Comparison of ENCODE assay signal across 11 mouse cellular contexts in the genomic region with DNA sequence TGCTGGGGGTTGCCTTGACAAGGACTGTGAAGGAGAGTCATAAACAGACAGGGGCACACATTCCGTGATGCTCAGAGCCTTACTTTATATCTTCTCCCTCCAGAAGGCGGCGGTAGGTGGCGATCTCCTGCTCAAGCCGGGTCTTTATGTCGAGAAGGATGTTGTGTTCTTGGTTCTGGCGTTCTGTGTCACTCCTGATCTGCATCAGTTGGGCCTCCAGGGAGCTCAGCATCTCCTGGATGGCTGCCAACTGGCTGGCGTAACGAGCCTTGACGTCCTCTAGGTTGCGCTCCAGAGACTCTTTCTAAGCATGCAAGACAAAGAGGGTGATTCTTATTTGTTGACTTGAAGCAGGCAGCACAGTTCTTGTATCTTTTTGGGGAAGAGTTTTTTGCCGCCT. TPM values are rescaled to one million over a fixed set of nuclear protein-coding genes. Genes with fewer than 3 reads are reported as not detected.
DNase-seq lines count a peak whose midpoint lies in the region; ATAC-seq and TF ChIP-seq lines count a peak whose summit lies in the region.
"Had no signal": no experiment of that assay in that cellular context is flagged by ENCODE, and none has a peak within 500 bp of the region (broad histone marks: within the 10 kb centered on the region; RNA-seq: fewer than 3 reads in every experiment).

No protein-coding gene starts in this region.

- no peak overlapping the region for H3K9ac ChIP-seq in kidney, embryonic 14.5 days (ENCODE audit: low read depth, low read length)
- H3K9ac ChIP-seq in hindbrain, postnatal 0 days (replicated peaks; ENCODE audit: low read length) = no peak overlapping the region
- H3K9ac ChIP-seq in midbrain, embryonic 11.5 days (ENCODE audit: low read length) = no peak overlapping the region
- H3K9ac ChIP-seq: neural tube, embryonic 12.5 days had no signal

- no peak overlapping the region for H3K4me2 ChIP-seq in kidney, embryonic 14.5 days (replicated peaks; ENCODE audit: low read depth, low read length)
- H3K4me2 ChIP-seq in hindbrain, postnatal 0 days (ENCODE audit: low read depth, low read length) = no peak overlapping the region
- H3K4me2 ChIP-seq in midbrain, embryonic 11.5 days = no peak overlapping the region
- H3K4me2 ChIP-seq: neural tube, embryonic 12.5 days had no signal

- TF ChIP-seq CTCF in E14TG2a.4 (conservative IDR thresholded peaks at IDR 0.05; ENCODE audit: low read length) = peak; percentile 18
- TF ChIP-seq CTCF in hindbrain, postnatal 0 days (IDR thresholded peaks at IDR 0.05; ENCODE audit: low read depth) = peak; percentile 46

- H3K27me3 ChIP-seq in kidney, embryonic 14.5 days (ENCODE audit: control insufficient read depth, insufficient read depth, low read length) = no peaks in the 10 kb centered on the region
- no peaks in the 10 kb centered on the region; the same call in 1 of the 2 replicates for H3K27me3 ChIP-seq in E14TG2a.4 (ENCODE audit: insufficient read depth, low read length)
- H3K27me3 ChIP-seq in hindbrain, postnatal 0 days (ENCODE audit: insufficient read depth, low read length) = no peaks in the 10 kb centered on the region
- H3K27me3 ChIP-seq in midbrain, embryonic 11.5 days (ENCODE audit: control insufficient read depth, insufficient read depth, low read length) = no peaks in the 10 kb centered on the region
- H3K27me3 ChIP-seq: neural tube, embryonic 12.5 days had no signal

- no peaks in the 10 kb centered on the region for H3K36me3 ChIP-seq in kidney, embryonic 14.5 days (ENCODE audit: control insufficient read depth, insufficient read depth, low read length)
- H3K36me3 ChIP-seq in E14TG2a.4 (ENCODE audit: insufficient read depth, low read length) = no peaks in the 10 kb centered on the region
- no peaks in the 10 kb centered on the region for H3K36me3 ChIP-seq in hindbrain, postnatal 0 days (ENCODE audit: insufficient read depth, low read length)
- no peaks in the 10 kb centered on the region for H3K36me3 ChIP-seq in midbrain, embryonic 11.5 days (ENCODE audit: control insufficient read depth, insufficient read depth, low read length)
- H3K36me3 ChIP-seq: neural tube, embryonic 12.5 days had no signal

- peak; percentile 36 for DNase-seq in kidney, adult 11 months
- DNase-seq in 3T3-L1 (ENCODE audit: low read depth, low spot score) = peak; percentile 14
- DNase-seq in hindbrain, postnatal 0 days (ENCODE audit: low spot score) = peak; percentile 85
- peak; percentile 5 for DNase-seq in yolk sac, embryonic 10.5 days (ENCODE audit: low spot score)
- DNase-seq in midbrain, embryonic 11.5 days (ENCODE audit: low spot score, missing footprints) = no peak
- no peak for DNase-seq in c-Kit-positive CD71-positive TER-119-positive erythroid progenitor cells, embryonic 14.5 days (ENCODE audit: low spot score)

- no peak for ATAC-seq in kidney, embryonic 14.5 days (ENCODE audit: low FRiP score, low TSS enrichment)
- ATAC-seq in hindbrain, postnatal 0 days = peak; percentile 72
- no peak for ATAC-seq in midbrain, embryonic 11.5 days (ENCODE audit: low FRiP score)

- H3K9me3 ChIP-seq in kidney, embryonic 14.5 days (ENCODE audit: control insufficient read depth, low read length) = no peaks in the 10 kb centered on the region
- no peaks in the 10 kb centered on the region for H3K9me3 ChIP-seq in E14TG2a.4 (ENCODE audit: low read length)
- H3K9me3 ChIP-seq in hindbrain, postnatal 0 days (ENCODE audit: low read length) = no peaks in the 10 kb centered on the region
- no peaks in the 10 kb centered on the region for H3K9me3 ChIP-seq in midbrain, embryonic 11.5 days (ENCODE audit: control insufficient read depth, low read length)
- H3K9me3 ChIP-seq: neural tube, embryonic 12.5 days had no signal

- no peaks in the 10 kb centered on the region for H3K4me1 ChIP-seq in kidney, embryonic 14.5 days (ENCODE audit: control insufficient read depth, insufficient read depth, low read length)
- peaks cover 15% of the 10 kb centered on the region for H3K4me1 ChIP-seq in E14TG2a.4 (replicated peaks; ENCODE audit: low read depth, low read length)
- H3K4me1 ChIP-seq in hindbrain, postnatal 0 days (ENCODE audit: insufficient read depth, low read length) = no peaks in the 10 kb centered on the region
- no peaks in the 10 kb centered on the region; the same call in 1 of the 2 replicates for H3K4me1 ChIP-seq in midbrain, embryonic 11.5 days (ENCODE audit: control insufficient read depth, insufficient read depth, low read length)
- H3K4me1 ChIP-seq: neural tube, embryonic 12.5 days had no signal

- no peak overlapping the region for H3K4me3 ChIP-seq in kidney, embryonic 14.5 days (ENCODE audit: low read length)
- no peak overlapping the region for H3K4me3 ChIP-seq in E14TG2a.4 (replicated peaks; ENCODE audit: low read length)
- H3K4me3 ChIP-seq in hindbrain, postnatal 0 days (ENCODE audit: low read length) = no peak overlapping the region
- H3K4me3 ChIP-seq in midbrain, embryonic 11.5 days (ENCODE audit: low read depth, low read length) = no peak overlapping the region
- H3K4me3 ChIP-seq: neural tube, embryonic 12.5 days had no signal

- WGBS in kidney, embryonic 14.5 days = 59% methylated on average over 12 of the region's 12 CpGs
- 32% methylated on average over 12 of the region's 12 CpGs for WGBS in hindbrain, postnatal 0 days
- 59% methylated on average over 12 of the region's 12 CpGs for WGBS in midbrain, embryonic 11.5 days

- H3K27ac ChIP-seq in kidney, embryonic 14.5 days (ENCODE audit: low read depth, low read length) = no peak overlapping the region
- no peak overlapping the region for H3K27ac ChIP-seq in hindbrain, postnatal 0 days
- H3K27ac ChIP-seq in midbrain, embryonic 11.5 days (ENCODE audit: low read depth, low read length) = no peak overlapping the region
- H3K27ac ChIP-seq: neural tube, embryonic 12.5 days had no signal

RNA-seq across cellular contexts. Expression of a gene that starts 7.3 kb away (rescaled TPM):
- 0.22 and 0.36 TPM in 2 replicates for polyA plus RNA-seq in kidney, embryonic 14.5 days (2014; fragmentation: Nextera tagmentation; extraction: Ambion mirVana)
- total RNA-seq in hindbrain, postnatal 0 days (2014; rRNA removed) = 0.18 TPM in 1 of 2 replicates, not detected in the other
- polyA plus RNA-seq in hindbrain, postnatal 0 days (2015; fragmentation: Nextera tagmentation; extraction: Ambion mirVana) = 0.11 and 0.24 TPM in 2 replicates
- polyA plus RNA-seq in midbrain, embryonic 11.5 days (2014; fragmentation: Nextera tagmentation; extraction: Ambion mirVana) = 0.11 and 0.42 TPM in 2 replicates
- total RNA-seq: common myeloid progenitor, adult 5-6 weeks; layer of hippocampus, adult 18-20 months had no signal

RNA-seq across cellular contexts. Expression of a gene that starts 8.6 kb away (rescaled TPM):
- not detected in 2 replicates for polyA plus RNA-seq in kidney, embryonic 14.5 days (2014; fragmentation: Nextera tagmentation; extraction: Ambion mirVana)
- 0.68 TPM in 2 replicates for total RNA-seq in hindbrain, postnatal 0 days (2014; rRNA removed)
- polyA plus RNA-seq in hindbrain, postnatal 0 days (2015; fragmentation: Nextera tagmentation; extraction: Ambion mirVana) = 0.50 and 0.53 TPM in 2 replicates
- not detected in 2 replicates for polyA plus RNA-seq in midbrain, embryonic 11.5 days (2014; fragmentation: Nextera tagmentation; extraction: Ambion mirVana)
- total RNA-seq: common myeloid progenitor, adult 5-6 weeks had no signal
- polyA plus RNA-seq: neural tube, embryonic 12.5 days had no signal

RNA-seq across cellular contexts. Expression of a gene that starts 41.5 kb away (rescaled TPM):
- polyA plus RNA-seq in kidney, embryonic 14.5 days (2014; fragmentation: Nextera tagmentation; extraction: Ambion mirVana) = 31.3 and 37.5 TPM in 2 replicates
- total RNA-seq in hindbrain, postnatal 0 days (2014; rRNA removed) = 1.7 and 1.9 TPM in 2 replicates
- polyA plus RNA-seq in hindbrain, postnatal 0 days (2015; fragmentation: Nextera tagmentation; extraction: Ambion mirVana) = 40.4 and 45.1 TPM in 2 replicates
- 31.6 and 38.3 TPM in 2 replicates for polyA plus RNA-seq in midbrain, embryonic 11.5 days (2014; fragmentation: Nextera tagmentation; extraction: Ambion mirVana)

RNA-seq across cellular contexts. Expression of a gene that starts 56.0 kb away (rescaled TPM):
- polyA plus RNA-seq in kidney, embryonic 14.5 days (2014; fragmentation: Nextera tagmentation; extraction: Ambion mirVana) = 0.18 TPM in 1 of 2 replicates, not detected in the other
- 0.05 and 0.75 TPM in 2 replicates for total RNA-seq in hindbrain, postnatal 0 days (2014; rRNA removed)
- polyA plus RNA-seq in hindbrain, postnatal 0 days (2015; fragmentation: Nextera tagmentation; extraction: Ambion mirVana) = 0.58 and 0.67 TPM in 2 replicates
- 0.26 and 0.61 TPM in 2 replicates for polyA plus RNA-seq in midbrain, embryonic 11.5 days (2014; fragmentation: Nextera tagmentation; extraction: Ambion mirVana)
- total RNA-seq: common myeloid progenitor, adult 5-6 weeks had no signal

Comparison
In these comparisons a context has a peak if more than half of its experiments do, and no peak if none do; other contexts are left out.
1. DNase-seq: peak in kidney, adult 11 months (single experiment), 3T3-L1 (single experiment), hindbrain, postnatal 0 days (single experiment) and yolk sac, embryonic 10.5 days (single experiment); none in midbrain, embryonic 11.5 days (single experiment) and c-Kit-positive CD71-positive TER-119-positive erythroid progenitor cells, embryonic 14.5 days (single experiment).